Mouse (Mus musculus) thymus, postnatal 10 days (tissue): ENCODE measurements around the gene Ank.

Source experiments
- DNase-seq, 2 experiments: peaks; one replicate each; pipeline ENCODE4 v3.0.0; 2021; ENCODE audit warnings: low spot score in 2 of 2

Gene Ank

GRCm38 (mm10) chr15:27598786-27599385 is 132.4 kb downstream of the Ank start:
- DNase-seq: no peak

- no peak for DNase-seq
These were observed 134.0 kb downstream of the Ank start for GRCm38 (mm10) chr15:27600524-27600923.

- no peak for DNase-seq
These were observed 138.1 kb downstream of the Ank start for GRCm38 (mm10) chr15:27604558-27604957.

- DNase-seq: no peak
These were observed 138.8 kb downstream of the Ank start for GRCm38 (mm10) chr15:27605252-27605651.

GRCm38 (mm10) chr15:27609554-27609953 is 143.1 kb downstream of the Ank start:
- DNase-seq: no peak

- peak in 1 of 2 experiments; percentile 54 for DNase-seq
These were observed 146.2 kb downstream of the Ank start for GRCm38 (mm10) chr15:27612533-27613221.

GRCm38 (mm10) chr15:27613255-27613654 is 146.8 kb downstream of the Ank start:
- DNase-seq: no peak

GRCm38 (mm10) chr15:27616159-27616558 is 149.7 kb downstream of the Ank start:
- DNase-seq: no peak

GRCm38 (mm10) chr15:27617227-27617626 is 150.8 kb downstream of the Ank start:
- no peak for DNase-seq

- DNase-seq: no peak
These were observed 152.5 kb downstream of the Ank start for GRCm38 (mm10) chr15:27618778-27619533.

GRCm38 (mm10) chr15:27619683-27620082 is 153.2 kb downstream of the Ank start:
- no peak for DNase-seq

GRCm38 (mm10) chr15:27620475-27621185 is 154.2 kb downstream of the Ank start:
- no peak for DNase-seq

GRCm38 (mm10) chr15:27623286-27623685 is 156.8 kb downstream of the Ank start:
- no peak for DNase-seq

- DNase-seq: no peak
These were observed 158.8 kb downstream of the Ank start for GRCm38 (mm10) chr15:27625014-27625889.

- DNase-seq: no peak
These were observed 159.4 kb downstream of the Ank start for GRCm38 (mm10) chr15:27625890-27626255.

- DNase-seq: no peak
These were observed 159.8 kb downstream of the Ank start for GRCm38 (mm10) chr15:27626314-27626713.

GRCm38 (mm10) chr15:27627794-27628193 is 161.3 kb downstream of the Ank start:
- DNase-seq: peak; percentile 25 to 30

- no peak for DNase-seq
These were observed 162.6 kb downstream of the Ank start for GRCm38 (mm10) chr15:27629046-27629445.

- DNase-seq: peak; percentile 10 to 38
These were observed 163.5 kb downstream of the Ank start for GRCm38 (mm10) chr15:27629800-27630600.
